Mouse (Mus musculus) cortical plate, adult 2 months (tissue): ENCODE data around the gene Olfr1054.
"Not testable (repeated sequence)": the region's sequence is repeated elsewhere in the genome, so short reads cannot be mapped to it uniquely, and the experiment has no call there.

ENCODE experiments used
- CTCF ChIP-seq: fragments of 200-500 bp; IDR thresholded peaks from 2 replicates; pipeline ENCODE4 v1.5.1; 2011; ENCODE audit warnings: mild to moderate bottlenecking, control low read depth, low read length; ENCODE audit not compliant: insufficient read depth; ENCODE audit errors: extremely low read depth
- POLR2A ChIP-seq: fragments of 200-500 bp; IDR thresholded peaks from 2 replicates; pipeline ENCODE4 v1.6.1; 2011; ENCODE audit warnings: mild to moderate bottlenecking, low read length, control low read depth; ENCODE audit not compliant: insufficient read depth; ENCODE audit errors: extremely low read depth

DNA sequence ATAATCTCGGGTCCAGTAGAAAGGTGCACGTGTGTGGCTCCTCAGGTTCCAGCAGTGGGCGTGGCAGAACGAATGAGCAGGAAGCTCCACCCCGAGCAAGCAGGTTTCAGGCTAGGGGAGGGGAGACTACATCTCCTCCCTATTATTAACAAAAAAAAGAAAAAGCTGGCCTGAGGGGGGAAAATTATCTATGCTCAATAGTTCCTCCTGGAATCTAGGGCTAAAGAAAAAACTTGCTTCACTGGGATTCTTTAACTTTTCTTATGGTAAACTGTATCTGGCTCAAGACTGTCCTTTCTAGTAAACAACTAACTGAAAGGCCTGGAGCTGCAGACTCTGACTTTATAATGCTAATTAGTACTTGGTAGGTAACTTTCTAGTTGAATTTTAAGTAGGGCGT is 31.1 kb upstream of the Olfr1054 start:
- TF ChIP-seq CTCF, POLR2A: not testable (repeated sequence)
